Mouse (Mus musculus) liver (tissue): ENCODE data around the gene Ccnf.

Experiments
- DNase-seq: peaks from one replicate; pipeline ENCODE4 v3.0.0-alpha.2; 2020; ENCODE audit warnings: mixed read lengths

Ccnf gene

DNA sequence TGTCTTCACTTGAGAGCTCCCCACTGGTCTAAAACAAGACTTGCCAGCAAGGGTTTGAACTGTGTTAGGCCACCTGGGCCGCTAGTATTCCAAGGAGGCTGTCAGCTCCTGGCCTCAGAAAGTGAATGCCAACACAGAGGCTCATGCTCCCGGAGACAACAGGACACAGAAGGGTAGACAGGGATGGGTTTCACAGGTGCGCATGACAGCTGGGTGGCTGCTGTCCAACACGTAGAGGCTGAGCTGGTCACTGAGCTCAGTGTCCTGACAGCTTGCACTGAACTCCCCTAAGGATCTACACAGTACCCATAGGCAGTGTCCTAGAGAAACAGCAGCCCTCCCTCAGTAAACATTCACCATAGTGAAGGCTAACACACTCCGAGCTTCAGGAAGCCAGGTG lies 27.8 kb downstream of the Ccnf start:
- DNase-seq: no peak

- DNase-seq: no peak
Measured at GRCm38 (mm10) chr17:24222653-24223052, 28.6 kb downstream of the Ccnf start.

- peak; percentile 97 for DNase-seq
Measured at GRCm38 (mm10) chr17:24220435-24221411, 30.6 kb downstream of the Ccnf start, which contains the start of gene Tedc2. Tedc2 (minus strand) TSS chr17:24220851.

DNA sequence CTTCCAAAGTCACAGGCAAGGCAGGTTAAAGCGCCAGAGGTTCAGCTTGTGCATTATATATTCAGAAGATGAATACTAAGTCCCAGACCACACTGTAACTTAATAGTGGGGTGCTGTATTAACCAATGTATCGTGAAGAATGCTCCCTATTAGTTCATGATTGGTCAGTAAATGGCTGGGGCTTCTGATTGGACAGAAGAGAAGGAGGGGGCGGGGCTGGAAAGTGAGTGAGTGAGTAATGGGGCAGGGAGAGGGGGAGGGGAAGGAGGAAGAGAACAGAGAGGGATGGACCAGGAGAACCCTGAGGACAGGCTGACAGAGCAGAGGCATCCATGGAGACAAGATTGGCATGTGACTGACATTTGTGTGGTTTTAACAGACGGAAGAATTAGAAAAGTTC lies 34.4 kb downstream of the Ccnf start:
- DNase-seq: no peak

DNA sequence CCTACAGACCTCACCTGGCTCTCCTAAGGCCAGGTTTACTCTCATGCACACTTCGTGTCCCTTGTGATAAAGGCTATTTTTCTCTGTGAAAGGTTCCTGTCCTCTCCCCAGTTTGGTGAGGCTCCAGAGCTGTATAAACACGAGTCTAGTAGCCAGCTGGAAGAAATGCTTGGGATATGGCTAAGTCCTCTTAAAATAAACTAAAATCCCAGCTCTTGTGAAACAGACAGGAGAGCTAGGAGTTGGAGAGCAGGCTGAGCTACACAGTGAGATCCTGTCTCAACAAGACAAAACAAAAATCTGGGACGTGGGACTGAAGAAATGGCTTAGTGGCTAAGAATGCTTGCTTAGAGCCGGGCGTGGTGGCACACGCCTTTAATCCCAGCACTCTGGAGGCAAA lies 38.1 kb downstream of the Ccnf start:
- DNase-seq: no peak

DNA sequence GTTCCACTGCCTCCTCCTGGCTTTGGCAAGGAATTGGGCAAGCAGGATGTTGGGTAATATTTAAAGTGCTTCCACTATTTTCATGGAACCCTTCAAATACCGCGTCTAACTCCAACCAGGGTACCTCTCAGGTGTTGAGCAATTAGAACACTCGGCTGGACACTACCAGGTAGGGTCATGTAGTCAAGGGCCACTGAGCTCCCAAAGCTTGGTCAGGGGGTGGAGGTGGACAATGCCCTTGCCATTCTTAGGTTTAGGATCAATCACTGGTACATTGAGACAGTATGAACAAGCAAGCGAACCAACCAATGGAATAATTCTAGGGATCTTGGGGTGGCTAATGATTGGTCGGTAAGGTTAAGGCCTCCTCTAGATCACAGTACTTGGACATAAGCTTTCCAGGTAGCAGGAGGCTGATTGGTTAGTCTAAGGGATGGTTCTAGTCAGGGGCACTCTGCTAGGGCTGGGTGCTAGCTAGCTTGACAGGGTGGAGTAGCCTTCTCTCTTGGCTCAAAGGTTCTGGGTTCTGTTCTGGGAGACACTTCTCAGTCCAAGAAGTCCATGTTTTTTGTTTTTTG lies 38.8 kb downstream of the Ccnf start:
- no peak for DNase-seq

- peak; percentile 62 for DNase-seq
Measured at GRCm38 (mm10) chr17:24211631-24212440, 39.4 kb downstream of the Ccnf start.

DNA sequence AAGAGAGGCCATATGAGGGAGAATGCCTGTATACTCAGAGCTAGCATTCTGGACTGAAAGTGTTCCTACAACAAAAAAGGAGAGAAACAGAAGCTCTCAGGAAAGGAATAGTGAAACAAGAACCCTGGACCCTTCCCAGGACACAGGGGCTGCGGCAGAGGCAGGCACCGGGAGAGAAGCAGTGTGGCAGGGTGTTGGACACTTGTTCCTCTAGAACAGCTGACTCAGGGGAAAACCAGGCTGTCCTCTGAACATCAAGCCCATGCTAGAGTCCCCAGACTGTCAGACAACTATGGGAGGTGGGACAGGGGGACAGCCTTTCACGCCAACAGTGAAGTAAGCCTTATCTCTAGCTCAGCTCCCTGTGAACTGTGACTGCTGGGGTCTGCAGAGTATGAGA lies 40.7 kb downstream of the Ccnf start:
- DNase-seq: no peak

DNA sequence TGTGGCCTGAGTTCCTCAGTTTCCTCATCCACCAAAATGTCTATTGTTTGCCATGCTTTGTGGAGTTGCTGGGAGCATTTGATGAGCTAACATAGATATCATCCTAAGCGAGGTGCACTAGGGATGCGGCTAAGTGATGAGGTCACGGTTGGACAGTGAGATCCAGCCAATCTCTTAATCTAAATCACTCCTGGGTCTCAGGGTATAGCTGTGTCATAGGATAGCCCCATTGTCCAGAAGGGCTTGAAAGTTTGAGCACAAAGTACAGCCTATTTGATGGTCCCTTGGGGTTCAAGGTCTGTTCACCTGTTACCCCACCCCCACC lies 41.4 kb downstream of the Ccnf start:
- DNase-seq: no peak

DNA sequence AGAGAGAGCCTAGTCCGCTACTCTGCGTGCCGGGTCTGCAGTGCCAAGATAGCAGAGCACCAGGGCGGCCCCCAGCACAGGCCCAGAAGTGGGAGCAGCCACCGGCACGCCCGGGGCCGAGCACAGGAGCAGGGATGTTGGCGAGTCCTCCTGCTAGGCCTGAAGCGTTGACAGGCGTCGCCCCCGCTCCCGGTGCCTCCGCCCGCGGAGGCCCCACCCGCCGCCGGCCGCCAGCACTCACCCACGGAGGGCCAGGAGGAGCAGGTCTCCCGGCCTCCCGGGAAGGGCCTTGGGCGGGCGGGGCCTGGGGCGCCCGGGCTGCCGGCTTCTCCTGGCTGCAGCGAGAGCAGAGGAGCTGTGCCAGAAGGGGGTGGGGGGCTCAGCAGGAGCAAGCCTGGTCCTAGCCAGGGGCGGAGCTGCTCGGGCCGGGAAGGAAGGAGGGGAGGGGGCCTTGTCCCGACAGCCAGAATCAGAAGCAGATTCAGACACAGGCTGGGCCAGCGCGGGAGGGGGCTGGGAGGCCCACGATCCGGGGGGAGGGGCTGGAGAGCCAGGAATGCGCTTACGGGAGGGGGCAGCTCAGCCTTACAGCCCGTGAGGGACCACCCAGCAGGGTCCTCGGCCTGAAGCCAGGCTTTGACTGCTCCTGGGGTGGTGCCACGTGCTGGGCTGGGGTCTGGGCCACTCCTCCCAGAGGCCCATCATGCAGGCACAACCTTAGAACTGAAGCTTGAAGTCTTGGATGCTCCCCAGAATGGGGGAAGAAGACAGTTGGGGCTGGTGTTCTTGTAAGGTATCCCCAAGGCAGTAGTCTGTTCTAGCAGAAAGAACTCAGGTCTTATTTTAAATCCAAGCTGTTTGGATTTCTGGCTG lies 42.0 kb downstream of the Ccnf start, which contains the start of gene Ntn3:
TSS of gene Ntn3 (minus strand) at position 489 of the 873 bp plus-strand sequence.
- peak; percentile 95 for DNase-seq

- DNase-seq: no peak
Measured at GRCm38 (mm10) chr17:24208641-24209042, 42.6 kb downstream of the Ccnf start.

DNA sequence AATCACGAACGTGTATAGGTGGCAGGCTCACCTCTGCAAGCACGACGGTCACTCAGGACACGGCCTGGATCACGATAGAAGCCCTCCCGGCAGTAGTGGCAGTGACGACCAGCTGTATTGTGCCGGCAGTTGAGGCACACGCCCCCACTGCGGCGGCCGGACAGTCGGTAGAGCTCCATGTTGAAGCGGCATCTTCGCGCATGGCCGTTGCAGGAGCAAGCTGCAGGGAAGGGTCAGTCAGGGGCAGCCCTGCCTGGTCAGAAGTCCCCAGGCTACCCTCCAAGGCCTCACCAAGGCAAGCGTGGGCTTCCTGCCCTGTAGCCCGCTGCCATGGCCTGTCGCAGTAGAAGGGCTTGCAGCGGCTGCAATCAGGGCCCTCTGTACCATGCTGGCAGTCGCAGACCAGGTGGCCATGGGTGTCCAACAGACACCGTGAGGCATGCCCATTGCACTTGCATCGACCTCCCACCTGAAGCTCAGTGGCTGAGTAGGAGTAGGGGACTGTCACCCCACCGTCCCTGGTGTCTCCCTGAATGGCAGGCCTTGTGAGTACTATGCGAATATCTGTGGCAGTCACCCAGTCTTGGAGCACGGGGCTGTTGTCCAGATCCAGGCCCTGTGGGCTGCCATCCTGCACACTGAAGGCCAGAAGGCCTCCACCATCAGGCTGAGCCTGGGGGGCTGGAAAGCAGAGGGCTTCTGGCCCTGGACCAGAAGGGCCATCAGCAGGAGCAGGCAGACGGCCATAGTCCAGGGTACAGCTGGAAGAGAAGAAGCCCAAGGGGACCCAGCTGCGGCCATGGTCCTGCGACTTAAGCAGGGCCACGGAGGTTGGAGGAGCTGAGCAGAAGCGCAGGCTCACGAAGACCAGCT lies 43.3 kb downstream of the Ccnf start:
- no peak for DNase-seq

- peak; percentile 92 for DNase-seq
Measured at GRCm38 (mm10) chr17:24206451-24207351, 44.6 kb downstream of the Ccnf start.

- peak; percentile 75 for DNase-seq
Measured at GRCm38 (mm10) chr17:24205908-24206361, 45.3 kb downstream of the Ccnf start.

- DNase-seq: peak; percentile 97
Measured at GRCm38 (mm10) chr17:24205284-24205888, 45.9 kb downstream of the Ccnf start, which contains the start of gene Tbc1d24. Tbc1d24 (minus strand) TSS chr17:24205562.

- no peak for DNase-seq
Measured at GRCm38 (mm10) chr17:24204846-24205245, 46.4 kb downstream of the Ccnf start.

DNA sequence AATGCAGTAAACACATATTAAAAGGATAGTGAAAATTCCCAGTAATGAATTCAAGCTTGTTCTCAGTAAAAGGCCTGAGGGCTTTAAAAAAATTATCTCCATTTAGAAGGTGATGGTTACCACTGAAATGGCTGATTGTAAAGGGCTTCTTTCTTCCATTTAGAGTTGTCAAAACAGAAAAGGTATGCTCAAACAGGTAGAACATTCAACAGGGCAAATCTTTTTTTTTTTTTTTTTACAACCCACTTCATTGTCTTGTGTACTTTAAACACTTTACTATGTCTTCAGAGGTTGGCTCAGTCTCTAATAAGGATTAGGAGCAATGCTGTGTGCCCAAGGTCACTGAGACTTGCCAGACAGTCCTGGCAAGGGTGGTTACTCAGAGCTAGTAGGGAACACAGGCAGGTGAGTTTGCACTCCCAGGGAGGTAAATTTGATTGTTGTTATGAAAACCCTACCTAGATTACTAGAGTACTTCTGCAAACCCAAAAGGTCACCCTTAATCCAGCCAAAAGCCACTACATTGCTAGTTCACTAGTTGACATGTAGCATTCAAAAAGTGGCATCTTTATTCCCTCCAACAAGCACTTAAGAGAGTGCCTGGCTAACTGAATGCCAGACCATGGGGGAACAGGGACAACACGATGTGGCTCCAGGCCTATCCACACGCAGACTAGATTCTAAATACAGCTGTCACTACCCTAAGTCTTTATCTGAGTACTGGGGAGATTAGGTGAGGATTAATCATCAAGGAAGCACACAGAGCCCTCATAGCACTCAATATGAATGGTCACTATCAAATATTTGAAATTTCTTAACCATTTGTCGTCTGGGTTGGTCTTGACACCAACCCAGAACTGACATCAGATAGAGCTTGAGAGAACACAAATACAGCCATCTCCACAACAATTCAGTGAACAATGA lies 47.4 kb downstream of the Ccnf start:
- DNase-seq: no peak

DNA sequence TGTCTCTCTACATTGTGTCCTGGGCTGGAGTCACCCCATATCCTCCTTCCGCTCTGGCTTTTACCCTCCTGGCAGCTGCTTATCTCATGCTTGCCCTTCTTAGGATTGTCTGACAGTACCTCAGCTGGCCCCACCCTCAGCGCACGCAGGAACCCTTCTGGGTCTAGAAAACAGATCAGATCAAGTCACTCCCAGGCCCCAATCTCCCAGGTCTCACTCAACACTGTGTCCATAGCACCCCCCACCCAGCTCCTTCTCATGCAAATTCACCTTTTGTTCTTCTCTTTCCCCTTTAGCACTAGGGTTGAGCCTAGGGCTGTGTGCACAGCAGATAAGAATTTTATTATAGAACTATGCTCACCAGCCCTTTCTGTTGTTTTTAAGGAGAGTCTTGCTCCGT lies 48.2 kb downstream of the Ccnf start:
- DNase-seq: peak; percentile 91
